Mouse (Mus musculus): ENCODE results near the gene Id3.

DNA sequence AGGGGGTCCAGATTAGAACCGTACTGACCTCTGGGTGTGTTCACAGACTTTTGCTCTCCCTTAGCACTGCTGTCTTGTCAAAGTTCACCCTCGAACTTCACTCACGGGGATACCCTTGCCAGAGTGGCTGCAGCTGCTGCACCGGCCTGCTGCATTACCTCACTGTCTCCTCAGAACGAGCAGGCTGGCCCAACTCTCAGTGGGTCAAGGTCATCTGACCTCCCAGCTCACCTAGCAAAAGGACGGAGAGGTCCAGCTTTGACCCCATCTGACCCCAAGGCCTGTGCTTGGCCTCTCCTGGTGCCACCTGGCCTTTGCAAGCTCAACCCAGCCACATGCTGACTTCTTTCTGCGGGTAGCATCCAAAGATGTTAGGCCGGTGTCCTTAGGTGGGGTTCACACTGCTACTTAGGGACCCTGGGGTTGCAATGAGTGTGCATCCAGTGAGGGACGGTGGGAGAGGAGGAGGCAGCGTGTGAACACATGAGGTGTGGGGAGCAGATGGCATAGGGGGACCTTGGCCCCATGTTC lies 32.8 kb downstream of the Id3 start:
- no peak for TF ChIP-seq TAL1 (IDR thresholded peaks at IDR 0.05; ENCODE audit: low read length)
- no peak for TF ChIP-seq GATA1 (IDR thresholded peaks at IDR 0.05; ENCODE audit: low read length)
